Mouse (Mus musculus) layer of hippocampus, postnatal 36 days (tissue): ENCODE results near the gene Pck1. TPM values are rescaled to one million over a fixed set of nuclear protein-coding genes. Genes with fewer than 3 reads are reported as not detected.
"Not testable (repeated sequence)": the region's sequence is repeated elsewhere in the genome, so short reads cannot be mapped to it uniquely, and the experiment has no call there.

Experiments used
- DNase-seq, 2 experiments: peaks; one replicate each; pipeline ENCODE4 v3.0.0; 2022
- total RNA-seq, 2 experiments: library from RNA; stranded (reverse); gene quantifications; 2 replicates each; pipeline ENCODE4 v1.2.3; 2021

The Pck1 gene
- not detected for total RNA-seq

DNA sequence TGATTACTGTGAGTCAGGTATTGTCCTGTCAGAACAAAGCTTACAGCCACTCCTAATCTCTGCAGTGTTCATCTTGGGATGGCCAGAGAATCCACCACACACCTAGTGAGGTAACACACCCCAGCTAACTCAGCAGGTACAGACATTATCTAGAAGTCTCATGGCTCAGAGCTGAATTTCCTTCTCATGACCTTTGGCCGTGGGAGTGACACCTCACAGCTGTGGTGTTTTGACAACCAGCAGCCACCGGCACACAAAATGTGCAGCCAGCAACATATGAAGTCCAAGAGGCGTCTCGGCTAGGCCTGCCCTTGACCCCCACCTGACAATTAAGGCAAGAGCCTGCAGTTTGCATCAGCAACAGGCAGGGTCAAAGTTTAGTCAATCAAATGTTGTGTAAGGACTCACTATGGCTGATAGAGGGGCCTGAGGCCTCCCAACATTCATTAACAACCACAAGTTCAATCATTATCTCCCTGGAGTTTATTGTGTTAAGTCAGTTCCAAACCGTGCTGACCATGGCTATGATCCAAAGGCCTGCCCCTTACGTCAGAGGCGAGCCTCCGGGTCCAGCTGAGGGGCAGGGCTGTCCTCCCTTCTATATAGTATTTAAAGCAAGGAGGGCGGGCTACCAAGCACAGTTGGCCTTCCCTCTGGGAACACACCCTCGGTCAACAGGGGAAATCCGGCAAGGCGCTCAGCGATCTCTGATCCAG, at the start of gene Pck1:
TSS of gene Pck1 (plus strand) at position 613 of the 716 bp plus-strand sequence.
- DNase-seq, result no peak

- no peak for DNase-seq
Observed at GRCm38 (mm10) chr2:173106409-173106808, 46.4 kb upstream of the Pck1 start.

GRCm38 (mm10) chr2:173106889-173107785, 45.7 kb upstream of the Pck1 start:
- peak; percentile 42 to 70 for DNase-seq

GRCm38 (mm10) chr2:173108509-173109190, 44.2 kb upstream of the Pck1 start:
- DNase-seq, result no peak

GRCm38 (mm10) chr2:173109510-173109909, 43.3 kb upstream of the Pck1 start:
- DNase-seq, result no peak

DNA sequence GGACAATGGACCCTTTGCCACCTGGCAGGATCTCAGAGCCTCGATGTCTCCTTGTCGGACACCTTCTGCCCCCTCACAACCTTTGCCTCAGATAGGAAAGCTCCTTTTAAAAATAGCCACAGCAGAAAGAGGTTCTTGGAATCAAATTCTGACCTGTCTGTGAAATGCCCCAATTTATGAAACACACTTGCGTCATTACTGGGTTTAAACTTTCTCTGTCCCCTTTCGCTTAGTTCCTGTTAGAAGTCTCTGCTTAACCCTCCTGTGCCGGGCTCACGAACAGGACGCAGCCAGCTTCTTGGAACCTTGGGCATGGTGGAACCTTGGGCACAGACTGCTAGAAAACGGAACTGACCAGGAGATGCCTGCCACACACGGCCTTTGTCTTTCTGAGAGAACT, 42.3 kb upstream of the Pck1 start:
- no peak for DNase-seq

GRCm38 (mm10) chr2:173113796-173114195, 39.1 kb upstream of the Pck1 start:
- not testable (repeated sequence) for DNase-seq

GRCm38 (mm10) chr2:173119023-173119944, 33.6 kb upstream of the Pck1 start, which contains the start of gene Ctcfl:
TSS of gene Ctcfl (minus strand) at chr2:173119525.
- DNase-seq, result no peak

DNA sequence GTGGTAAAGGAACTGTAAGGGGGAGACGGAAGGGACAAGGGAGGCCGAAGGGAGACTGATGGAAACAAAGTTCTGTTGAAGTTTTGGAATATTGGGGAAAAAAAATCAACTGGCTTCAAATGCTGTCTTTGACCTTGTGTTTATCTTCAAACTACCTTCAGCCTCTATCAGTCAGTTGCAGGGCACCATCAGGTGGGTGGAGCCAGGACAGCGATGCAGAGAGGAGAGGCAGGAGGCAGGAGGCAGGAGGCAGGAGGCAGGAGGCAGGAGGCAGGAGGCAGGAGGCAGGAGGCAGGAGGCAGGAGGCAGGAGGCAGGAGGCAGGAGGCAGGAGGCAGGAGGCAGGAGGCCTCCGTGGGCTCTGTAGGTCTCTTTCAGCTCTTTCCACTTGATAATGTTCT, 32.7 kb upstream of the Pck1 start:
- DNase-seq, result not testable (repeated sequence)

- DNase-seq, result no peak
Observed at GRCm38 (mm10) chr2:173124022-173124735, 28.7 kb upstream of the Pck1 start.

- no peak for DNase-seq
Observed at GRCm38 (mm10) chr2:173126386-173126785, 26.5 kb upstream of the Pck1 start.

GRCm38 (mm10) chr2:173129111-173129510, 23.7 kb upstream of the Pck1 start:
- no peak for DNase-seq

GRCm38 (mm10) chr2:173132262-173132661, 20.6 kb upstream of the Pck1 start:
- DNase-seq, result no peak

DNA sequence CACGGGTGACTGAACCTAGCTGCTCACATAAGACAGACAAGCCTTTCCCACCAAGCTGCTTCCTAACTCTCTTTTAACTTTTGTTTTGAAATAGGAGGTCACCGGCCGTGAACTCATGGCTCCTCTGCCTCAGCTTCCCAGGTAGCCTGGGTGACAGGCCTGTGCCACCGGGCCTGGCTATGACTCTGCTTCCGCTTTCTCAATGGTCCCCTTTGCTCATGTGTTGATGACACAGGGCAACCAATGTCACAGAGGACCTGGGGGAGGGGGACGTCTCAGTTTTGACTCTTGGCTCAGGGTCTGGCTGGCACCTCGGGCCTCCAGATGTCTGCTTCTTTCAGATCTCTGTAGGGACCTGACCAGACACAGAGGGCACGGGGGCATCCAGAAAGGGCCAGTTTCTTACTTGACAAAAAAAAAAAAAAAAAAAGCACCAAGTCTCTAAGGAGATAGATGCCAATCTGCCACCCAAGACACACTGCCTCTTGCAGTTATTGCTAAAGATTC, 20.0 kb upstream of the Pck1 start:
- DNase-seq, result no peak

GRCm38 (mm10) chr2:173134695-173135094, 18.2 kb upstream of the Pck1 start:
- DNase-seq, result no peak

DNA sequence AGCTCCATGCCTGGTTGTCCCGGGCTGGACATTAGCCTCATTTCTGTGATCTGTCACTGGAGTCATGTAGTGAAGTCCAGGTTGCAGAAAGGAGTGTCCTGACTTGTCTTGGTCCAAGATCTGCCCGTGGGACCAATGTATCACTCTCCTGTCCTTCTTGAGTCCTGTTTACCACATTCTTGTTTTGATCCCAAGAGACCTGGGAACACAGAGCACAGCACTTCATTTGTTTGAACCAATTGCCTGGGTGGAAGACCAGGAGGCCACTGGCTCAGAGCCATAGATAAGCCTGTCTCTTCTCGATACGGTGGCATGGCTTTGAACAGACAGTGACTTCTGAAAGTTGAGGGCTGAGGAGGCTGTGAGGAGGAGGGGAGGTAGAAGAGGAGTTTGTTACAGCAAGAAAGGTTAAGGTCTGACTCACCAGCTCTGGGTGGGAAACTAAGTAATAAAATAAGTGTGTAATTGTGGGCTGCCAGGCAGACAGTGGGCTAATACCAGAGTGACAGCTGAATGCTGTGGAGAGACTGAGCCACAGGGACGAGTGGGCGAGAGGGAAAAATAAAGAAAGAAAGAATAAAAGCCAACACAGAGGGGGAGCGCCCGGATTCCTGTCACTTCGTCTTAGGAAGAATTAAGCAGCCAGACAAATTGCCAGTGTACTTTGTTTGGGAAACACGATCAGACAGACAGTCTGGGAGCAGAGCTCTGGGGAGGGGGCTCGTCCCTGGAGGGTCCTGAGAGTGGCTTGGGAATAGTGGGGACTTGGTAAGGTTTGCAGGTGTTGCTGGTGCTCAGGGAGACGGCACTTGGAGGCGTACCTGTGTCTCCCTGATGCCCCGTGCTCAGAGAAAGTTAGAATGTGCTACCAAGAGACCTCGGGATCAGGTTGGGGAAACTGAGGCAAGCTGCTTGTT, 14.3 kb upstream of the Pck1 start:
- peak in 1 of 2 experiments; percentile 25 for DNase-seq

DNA sequence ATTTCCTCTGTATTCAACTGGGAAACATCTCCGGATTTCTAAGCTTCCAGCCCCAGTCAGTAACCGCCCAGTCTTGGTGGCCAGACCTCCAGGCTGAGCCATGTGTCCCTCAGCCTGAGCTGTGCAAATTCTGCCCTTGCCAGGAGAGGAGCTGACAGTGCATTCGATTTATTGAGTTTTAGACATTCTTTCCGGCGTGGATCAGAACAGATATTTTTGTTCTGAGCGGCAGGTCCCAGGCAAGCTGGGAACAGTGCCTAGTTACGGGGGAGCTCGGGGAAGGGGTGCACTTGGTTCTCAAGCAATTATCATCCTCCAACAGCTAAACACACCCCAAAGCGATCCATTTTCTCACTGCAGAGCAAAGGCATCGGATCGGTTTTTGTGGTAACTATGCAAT, 9.2 kb upstream of the Pck1 start:
- DNase-seq, result peak; percentile 56 to 58

DNA sequence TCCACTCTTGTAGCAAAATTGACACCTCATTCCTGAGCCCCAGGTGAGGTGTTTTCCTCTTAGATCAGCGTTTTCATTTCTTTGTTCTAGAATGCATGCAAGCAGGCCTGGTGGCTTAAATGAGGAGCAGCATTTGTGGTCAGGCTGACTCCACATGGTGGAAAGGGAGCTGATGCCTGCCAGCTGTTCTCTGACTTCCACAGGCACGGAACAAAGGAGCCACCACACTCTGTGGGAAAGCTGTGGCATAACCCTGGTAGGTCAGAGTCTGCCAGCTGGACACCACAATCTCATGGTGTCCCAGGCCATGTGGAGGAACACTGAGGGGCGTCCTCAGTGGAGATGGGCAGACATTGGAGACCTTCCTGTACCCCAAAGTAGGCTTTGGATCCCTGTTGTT, 7.0 kb upstream of the Pck1 start:
- no peak for DNase-seq

DNA sequence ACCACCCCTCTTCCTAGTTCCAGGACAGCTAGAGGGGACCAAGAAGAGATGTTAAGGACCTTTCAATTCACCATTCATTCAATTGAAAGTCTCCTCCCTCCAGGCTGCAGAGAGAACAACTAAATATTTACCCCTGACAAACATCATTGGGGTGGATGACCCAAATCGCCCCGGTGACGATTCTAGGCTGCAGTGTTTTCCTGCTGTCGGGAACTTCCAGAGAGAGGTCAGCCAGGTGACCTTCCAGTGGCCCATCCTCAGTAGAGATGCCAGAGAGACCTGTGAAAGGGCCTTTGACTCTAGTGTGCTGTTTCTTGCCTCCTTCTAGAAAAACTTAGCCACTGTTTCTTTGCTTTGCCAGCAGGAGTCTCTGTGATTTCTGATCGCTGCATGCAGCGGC, 6.1 kb upstream of the Pck1 start:
- DNase-seq, result no peak

DNA sequence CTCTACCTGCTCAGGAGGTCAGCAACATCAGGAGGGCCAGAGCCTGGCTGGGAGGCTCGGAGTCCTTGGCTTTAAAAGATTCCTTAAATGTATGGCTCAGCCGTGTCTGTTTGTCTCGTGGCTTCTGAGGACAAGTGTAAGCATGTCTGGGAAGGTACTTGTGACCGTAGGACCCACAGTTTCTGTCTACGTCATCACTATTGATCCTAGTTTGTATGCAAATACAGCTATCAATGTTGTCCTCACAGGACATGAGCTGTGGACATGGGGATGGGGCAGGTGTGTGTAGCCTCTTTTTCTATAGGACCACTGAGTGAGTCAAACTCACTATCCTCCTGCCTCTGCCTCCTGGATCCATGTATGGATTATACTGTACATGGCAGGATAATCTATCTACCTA, 4.8 kb upstream of the Pck1 start:
- DNase-seq, result no peak
